Mouse (Mus musculus) bone marrow macrophage, adult 2 months (primary cell): Measurements from ENCODE around the gene Trp53tg5.

ENCODE experiments used
- CTCF ChIP-seq: IDR thresholded peaks from 2 replicates; pipeline ENCODE4 v1.5.1; 2012; ENCODE audit warnings: low read depth, mild to moderate bottlenecking, low read length, moderate library complexity
- POLR2A ChIP-seq: IDR thresholded peaks from 2 replicates; pipeline ENCODE4 v1.6.1; 2012; ENCODE audit warnings: mild to moderate bottlenecking, low read depth, low read length, borderline replicate concordance

GRCm38 (mm10) chr2:164428451-164428850, 45.1 kb downstream of the Trp53tg5 start:
- TF ChIP-seq POLR2A (no peak), CTCF (no peak)
